Mouse (Mus musculus): ENCODE data around the gene Cpsf2.
A peak's percentile ranks its signal among the peaks of the same experiment; 100 is the strongest.
"Not testable (repeated sequence)": the region's sequence is repeated elsewhere in the genome, so short reads cannot be mapped to it uniquely, and the experiment has no call there.

Cpsf2 gene

DNA sequence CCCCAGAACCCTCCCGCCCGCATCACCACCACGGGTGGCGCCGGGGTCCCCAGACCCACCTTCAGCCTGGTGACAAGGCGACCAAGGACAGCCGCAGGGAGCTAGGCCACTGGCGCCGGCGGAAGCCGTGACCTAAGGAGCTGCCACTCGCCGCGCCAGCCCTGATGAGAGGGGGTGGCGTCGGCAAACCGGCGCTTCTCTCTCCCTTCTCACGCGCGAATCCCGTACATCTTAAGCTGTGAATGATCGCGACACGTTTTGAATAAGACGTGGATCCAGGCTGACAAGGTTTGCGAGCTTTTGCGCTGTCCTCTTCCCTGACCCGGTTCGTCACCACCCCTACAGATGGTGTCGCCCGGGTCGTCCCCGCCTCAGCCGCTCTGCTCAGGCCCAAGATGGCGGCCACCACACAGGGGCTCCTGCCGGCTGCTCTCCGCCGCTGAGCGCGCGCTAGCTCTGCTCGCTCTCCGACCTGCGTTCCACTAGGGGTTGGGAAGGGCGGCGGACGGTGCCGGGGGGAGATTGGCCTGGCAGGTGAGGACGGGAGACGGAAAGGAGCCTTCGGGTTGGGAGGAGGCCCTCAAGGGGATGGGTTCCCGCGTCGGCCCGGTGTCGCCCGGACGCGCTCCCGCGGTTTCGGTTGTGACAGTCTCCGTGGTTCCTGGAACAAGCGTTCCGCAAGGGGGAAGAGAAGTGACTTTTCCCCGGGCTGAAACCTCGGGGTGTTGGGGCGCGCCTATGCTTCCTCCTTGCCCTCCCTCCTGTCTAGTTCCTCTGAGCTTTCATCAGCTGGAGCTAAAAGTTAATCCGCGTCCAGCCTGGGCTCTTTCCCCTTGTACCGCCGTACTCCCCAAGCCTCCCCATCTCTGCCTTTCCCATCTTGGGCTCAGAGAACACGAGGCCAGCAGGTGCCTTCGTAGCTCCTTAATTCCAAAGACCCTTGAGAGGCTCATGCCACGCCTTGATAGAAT is at the start of gene Cpsf2:
Gene Cpsf2 (plus strand): TSS at position 388 of the 971 bp plus-strand sequence.
- DNase-seq (ENCODE audit: low read depth) = peak; percentile 92

DNA sequence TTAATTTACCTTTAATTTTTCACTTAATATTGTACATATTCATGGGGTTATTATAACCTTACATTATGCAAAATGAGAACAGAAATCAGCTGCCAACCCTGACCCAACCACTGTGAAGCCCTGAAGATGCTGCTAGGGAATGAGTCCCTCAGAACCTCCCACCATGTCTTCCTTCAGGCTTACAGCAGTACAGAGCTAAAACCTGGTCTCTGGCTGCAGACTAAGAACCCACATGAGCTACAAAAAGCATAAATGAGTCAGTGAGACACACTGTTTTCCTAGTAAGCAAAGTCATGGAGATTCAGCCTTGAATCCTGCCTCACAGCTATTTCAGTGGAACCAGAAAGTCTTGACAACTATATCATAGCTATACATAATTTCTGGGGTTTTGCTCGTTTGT is 47.4 kb upstream of the Cpsf2 start:
- DNase-seq (ENCODE audit: low read depth) = no peak

DNA sequence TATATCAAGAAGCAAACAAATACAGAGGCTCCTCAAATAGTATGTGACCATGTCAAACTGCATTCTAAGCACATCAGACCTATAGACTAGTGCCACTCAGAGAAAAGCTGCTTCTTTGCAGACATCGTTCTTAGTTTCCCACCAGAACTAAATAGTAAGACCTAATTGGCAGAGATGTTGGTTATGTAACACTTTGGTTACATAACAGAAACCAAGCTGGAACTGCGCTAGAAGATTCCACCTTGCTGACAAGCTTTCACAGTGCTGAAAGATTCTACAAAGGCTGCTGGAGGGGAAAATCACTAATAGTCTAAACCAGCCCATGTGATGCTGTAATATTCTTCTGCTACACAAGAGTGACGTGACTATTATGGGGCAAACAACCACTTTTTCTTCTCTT is 40.6 kb upstream of the Cpsf2 start:
- no peak for DNase-seq (ENCODE audit: low read depth)

DNA sequence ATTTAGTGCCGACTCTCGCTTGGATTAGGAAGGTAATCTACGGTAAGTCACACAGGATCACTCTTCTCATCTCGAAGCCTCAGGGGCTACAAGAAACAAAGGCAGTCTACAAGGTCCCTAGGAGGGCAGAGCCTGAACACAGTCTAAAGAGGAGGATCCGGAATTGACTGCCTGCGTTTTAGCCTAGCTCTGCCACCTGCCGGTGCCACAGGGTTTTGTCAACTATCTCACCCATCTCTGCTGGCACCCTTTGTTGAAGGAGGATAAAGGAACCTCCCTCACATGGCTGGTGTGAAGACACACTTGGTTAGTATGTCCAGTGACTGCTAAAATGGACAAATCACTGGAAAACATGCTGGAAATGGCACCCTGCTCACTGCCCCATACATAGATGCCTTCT is 38.2 kb upstream of the Cpsf2 start:
- DNase-seq (ENCODE audit: low read depth) = no peak

DNA sequence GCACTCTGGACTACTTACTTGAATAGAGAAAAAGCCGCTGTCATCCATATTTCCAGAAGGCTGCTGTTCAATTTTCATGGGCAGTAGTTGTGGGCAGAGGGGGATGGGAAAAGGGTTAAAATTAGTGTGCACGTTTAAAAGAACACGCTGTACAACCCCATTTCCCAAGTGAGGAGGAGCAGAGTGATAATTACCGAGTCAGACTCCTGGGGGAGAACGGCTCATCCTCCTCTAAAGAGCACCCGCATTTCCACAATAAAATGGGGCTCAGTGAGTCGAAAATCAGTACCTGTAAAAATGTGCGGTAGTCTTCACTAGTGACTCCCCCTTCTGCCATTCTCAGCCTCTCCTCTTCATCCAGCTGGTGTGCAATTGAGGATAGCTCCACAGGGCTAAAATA is 27.8 kb upstream of the Cpsf2 start:
- DNase-seq (ENCODE audit: low read depth) = no peak

DNA sequence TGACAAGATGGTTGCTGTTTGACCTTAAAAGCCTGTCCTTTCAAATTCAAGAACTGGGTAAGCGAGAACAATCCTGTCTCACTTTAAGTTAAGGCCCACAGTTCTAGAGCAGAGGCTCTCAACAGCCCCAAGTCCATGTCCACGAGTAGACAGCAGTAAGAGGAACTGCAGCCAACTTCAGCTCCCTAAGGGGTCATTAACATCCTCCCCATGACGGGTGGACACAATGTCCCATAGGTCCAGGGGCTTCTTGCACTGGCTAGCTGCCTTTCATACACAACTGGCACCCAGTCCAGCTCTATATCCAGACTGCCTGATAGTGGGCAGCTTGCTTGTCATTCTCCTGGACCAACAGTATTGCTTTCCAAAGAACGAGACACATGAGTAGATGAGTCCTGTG is 27.0 kb upstream of the Cpsf2 start:
- DNase-seq (ENCODE audit: low read depth) = no peak

DNA sequence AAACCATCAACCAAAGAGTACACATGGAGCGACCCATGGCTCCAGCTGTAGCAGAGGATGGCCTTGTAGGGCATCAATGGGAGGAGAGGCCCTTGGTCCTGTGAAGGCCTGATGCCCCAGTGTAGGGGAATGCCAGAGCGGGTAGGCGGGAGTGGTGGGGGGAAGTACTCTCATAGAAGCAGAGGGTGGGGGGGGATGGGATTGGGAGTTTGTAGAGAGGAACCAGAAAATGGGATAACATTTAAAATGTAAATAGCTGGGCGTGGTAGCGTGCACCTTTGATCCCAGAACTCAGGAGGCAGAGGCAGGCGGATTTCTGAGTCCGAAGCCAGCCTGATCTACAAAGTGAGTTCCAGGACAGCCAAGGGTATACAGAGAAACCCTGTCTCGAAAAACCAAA is 20.0 kb upstream of the Cpsf2 start:
- DNase-seq (ENCODE audit: low read depth) = not testable (repeated sequence)

DNA sequence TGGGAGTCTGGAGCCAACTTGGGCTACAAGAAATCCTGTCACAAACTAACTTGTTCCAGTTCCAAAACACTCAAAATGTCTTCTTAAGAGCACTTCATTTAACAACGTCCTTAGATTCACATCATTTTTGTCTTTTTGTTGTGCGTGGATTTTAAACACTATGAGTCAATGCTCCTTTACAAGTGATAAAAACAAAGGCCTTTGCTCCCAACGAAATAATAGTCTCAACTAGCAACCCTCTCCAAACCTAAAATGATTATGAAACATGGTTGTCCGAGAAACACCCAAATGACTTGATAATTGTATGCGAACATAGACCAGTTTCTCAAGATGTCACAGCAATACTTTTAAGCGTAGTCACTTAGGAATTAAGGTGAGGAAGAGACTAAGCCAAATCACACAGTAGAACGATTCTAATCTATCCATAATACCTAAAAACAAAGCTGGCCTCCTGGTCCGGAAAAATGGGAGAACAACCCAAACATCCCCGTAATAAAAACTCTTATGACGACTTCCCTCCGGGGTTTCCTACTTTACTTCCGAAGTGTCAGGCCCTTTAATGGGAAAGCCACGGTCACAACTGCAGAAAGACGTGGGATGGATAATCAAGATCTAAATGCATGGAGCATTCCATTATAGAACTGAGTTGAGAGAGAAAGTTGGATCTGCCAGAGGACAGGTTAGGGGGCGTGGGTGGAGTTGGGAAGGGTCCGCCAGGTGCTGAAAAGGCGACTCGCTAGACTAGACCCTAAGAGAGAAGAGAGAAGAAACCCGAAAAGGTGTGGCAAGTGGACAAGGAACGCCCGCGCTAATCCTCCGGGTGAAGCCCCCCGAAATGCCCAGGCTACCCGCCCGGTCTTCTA is 18.5 kb upstream of the Cpsf2 start:
- DNase-seq (ENCODE audit: low read depth) = no peak

DNA sequence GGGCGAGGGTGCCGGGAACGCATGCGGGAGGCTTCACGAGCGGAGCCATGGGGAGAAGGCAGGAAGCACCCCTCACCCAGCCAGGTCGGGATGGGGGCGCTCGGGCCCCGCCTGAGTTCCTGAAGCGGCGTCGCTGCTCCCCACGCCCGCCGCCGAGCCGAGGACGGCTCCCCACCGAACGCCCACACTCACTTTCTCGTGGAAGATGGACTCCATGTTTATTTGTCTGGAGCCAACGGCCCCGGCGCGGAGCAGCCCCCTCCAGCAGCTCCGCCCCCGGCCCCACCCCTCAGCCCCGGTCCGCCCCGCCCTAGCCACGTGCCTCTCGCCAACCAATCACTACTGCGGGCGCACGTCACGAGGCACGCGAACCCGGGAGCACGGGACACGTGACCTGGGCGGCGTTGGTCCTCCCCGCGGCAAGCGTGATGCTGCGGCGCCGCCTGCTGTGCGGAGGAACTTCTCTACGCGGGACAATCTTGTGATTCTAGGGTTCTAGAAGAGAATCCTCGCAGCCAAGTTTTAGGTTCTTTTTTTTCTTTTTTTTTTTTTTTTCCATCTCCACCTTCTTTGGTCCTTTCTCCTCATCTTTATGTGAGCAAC is 17.7 kb upstream of the Cpsf2 start, which contains the start of gene Atxn3:
Gene Atxn3 (minus strand): TSS at position 305 of the 603 bp plus-strand sequence.
- DNase-seq (ENCODE audit: low read depth) = peak; percentile 97

DNA sequence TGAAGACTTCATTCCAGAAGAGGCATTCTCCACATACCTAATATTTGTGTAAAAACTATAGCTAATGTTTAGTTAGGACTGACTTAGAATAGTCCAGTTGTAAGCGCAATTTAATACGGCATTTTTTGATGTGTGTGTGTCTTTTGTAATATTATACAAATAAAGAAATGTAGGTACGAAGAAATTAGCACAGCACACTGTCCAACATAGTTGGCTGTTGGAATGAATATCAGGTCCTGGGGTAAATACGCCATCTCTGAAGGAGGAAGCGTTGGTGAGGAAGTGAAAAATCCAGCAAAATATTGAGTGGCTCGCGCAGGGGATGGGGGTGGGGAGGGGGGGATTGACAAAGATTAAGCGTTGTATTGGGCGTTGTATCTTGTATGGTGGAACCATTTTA is 17.2 kb upstream of the Cpsf2 start:
- no peak for DNase-seq (ENCODE audit: low read depth)

DNA sequence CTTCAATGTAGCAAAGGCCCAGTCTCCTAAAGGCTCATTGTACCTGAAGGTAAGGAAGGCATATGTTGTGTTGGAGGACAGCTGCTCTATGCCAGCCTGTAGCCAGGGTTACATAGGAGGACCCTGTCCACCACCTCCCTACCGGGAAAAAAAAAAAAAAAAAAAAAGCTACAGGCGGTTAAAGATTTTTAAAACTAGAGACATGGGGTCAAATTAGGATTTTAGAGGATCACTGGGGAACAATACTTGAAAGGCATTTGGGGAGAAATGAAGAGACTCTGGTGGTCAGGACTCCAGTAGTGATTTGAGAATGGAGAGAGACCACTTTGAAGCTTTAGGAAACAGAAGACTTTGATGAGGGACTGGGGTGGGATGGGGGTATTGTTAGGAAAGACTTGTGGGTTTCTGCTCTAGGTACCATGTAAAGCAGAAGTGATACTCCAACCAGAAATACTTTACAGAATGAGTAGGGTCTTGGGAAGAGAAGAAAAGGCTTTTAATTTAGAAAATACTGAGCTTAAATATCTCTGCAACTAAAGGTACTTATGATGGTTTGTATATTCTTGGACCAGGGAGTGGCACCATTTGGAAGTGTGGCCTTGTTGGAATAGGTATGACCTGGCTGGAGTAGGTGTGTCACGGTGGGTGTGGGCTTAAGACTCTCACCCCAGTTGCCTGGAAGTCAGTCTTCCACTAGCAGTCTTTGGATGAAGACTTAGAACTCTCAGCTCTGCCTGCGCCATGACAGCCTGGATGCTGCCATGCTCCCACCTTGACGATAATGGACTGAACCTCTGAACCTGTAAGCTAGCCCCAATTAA is 16.6 kb upstream of the Cpsf2 start:
- DNase-seq (ENCODE audit: low read depth) = not testable (repeated sequence)

DNA sequence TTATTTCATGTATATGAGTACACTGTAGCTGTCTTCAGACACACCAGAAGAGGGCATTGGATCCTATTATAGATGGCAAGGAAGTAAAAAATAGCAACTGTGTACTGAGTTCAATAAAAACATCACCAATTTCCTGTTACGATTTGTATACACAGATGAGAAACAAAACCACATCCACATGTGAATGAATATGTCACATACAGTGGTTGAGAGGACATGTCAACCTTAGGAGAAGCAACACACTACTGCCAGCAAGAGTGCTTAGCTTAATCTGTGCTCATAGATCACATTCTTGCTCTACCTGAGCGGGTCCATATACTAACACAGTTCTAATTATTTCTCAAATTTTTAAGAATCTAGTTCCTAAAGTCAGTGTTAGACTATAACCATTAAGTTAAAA is 4.5 kb upstream of the Cpsf2 start:
- peak; percentile 53 for DNase-seq (ENCODE audit: low read depth)

DNA sequence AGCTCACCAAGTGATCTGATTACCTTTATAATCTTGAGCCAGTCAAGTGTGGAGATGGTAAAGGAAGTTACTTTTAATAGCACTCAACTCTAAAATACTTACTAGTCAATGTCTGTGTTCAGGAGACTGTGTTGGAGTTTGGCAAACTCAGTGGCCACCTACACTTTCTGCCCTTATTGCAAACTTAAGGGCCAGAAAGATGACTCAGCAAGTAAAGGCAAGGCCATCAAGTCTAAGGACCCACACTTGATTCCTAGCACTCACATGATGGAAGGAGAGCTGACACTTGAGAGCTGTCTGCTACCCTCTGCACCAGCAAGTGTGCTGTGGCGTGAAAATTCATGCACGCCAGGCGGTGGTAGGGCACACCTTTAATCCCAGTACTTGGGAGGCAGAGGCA is 3.6 kb upstream of the Cpsf2 start:
- DNase-seq (ENCODE audit: low read depth) = no peak

DNA sequence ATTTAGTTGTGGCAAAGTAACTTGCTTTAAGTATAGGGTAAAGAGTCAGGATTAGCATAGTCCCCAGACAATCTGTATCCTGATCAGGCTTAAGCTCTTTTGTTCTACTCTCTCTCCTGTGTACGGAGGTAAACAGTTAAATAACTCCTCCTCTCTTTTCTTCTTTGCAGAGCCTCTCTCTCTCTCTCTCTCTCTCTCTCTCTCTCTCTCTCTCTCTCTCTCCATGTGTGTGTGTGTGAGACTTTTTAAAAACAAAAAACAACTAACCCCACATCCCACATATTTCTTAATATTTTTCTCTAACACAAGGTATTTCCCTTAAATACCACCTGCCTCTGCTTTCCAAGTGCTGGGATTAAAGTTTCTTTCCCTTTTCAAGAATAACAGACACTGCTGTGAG is 1.2 kb upstream of the Cpsf2 start:
- peak; percentile 48 for DNase-seq (ENCODE audit: low read depth)

DNA sequence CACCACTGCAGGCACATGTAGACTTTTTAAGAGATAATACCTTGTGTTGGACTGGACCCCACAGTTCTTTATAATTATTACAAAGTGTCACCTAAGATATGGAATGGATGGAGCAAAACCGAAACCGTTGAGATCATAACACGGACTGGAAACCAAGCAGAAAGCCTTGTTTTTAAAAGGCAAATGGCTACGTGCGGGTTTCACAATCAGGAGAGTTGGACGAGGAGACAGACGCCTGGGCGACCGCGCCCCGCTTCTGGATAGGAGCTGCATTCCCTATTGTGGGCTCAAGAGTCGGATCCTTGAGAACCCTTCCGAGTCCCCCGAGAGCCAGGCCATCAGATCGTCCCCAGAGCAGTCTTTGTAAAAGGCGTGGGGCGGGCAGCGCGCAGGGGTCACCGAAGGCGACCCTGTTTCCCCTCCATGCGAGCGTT is 604 bp upstream of the Cpsf2 start:
- no peak for DNase-seq (ENCODE audit: low read depth)

DNA sequence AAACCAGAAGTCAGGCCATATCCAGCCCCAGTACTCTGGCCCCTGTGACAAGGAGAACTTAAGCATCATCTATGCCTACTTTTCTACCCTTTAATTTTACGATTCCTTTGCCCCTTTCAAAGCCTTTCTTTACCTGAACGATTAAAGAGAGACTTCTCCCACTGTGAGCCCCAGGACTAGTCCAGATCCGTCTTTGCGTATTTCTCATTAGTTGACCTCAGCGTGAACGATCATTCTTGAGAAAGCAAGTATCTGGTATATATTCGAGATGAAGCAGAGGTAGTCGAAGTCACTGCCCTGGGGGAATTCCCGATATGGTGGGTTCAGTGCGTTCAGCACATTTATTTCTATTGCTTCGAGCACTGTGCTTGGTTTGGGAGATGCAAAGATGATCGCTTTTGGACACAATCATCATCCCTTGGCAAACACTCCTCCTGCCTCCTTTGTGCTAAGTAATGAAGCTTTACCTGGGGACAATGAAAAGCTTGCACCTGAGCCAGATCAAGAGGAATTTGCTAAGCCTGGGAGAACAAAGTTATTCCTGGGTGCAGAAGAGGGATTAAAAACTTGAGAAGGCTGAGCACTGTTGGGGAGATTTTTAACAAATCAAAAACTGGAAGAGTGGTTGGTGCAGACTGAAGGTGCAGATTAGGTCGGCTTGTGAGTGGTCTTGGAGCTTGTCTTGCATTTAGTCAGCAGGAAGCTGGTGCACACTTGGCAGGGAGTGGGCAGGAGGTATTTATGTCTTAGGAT is 1.0 kb downstream of the Cpsf2 start:
- DNase-seq (ENCODE audit: low read depth) = peak; percentile 75

DNA sequence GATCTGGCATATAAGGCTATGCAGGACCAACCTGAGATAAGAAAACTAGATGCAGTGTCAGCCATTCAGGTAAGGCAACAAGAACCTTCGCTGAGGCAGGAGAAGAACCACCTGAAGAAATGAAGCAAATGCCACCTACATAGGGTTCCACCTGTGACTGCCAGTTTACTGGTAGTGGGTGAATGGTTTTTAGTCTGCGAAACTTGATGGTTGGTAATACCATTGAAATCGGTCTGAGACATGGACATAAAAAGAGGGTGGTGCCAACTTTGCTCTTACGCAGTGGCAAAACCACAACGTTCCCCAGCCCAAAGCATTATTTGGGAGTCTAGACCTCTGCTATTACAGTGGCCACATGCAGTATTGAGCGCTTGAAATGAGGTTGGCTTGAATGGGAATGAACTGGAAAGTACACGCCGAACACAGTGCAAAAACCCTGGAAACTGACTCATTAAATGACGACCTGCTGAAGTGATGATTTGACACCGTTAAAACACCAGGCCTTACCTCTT is 1.7 kb downstream of the Cpsf2 start:
- no peak for DNase-seq (ENCODE audit: low read depth)

DNA sequence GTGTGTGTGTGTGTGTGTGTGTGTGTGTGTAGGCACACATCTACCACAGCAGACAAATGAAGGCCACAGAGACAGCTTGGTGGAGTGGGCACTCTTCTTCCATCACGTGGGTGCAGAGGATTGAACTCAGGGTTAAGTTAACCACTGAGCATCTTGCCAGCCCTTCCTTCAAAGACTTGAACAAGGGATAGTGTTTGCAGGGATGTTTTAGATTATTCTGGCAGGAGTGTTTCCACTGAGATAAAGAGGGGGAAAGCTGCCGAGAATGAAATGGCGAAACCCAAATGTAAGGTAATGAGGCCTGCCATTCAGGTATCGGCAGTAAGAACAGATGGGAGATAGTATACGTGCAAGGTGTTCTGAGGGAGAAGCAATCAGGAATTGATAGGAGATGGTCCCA is 2.4 kb downstream of the Cpsf2 start:
- peak; percentile 21 for DNase-seq (ENCODE audit: low read depth)

DNA sequence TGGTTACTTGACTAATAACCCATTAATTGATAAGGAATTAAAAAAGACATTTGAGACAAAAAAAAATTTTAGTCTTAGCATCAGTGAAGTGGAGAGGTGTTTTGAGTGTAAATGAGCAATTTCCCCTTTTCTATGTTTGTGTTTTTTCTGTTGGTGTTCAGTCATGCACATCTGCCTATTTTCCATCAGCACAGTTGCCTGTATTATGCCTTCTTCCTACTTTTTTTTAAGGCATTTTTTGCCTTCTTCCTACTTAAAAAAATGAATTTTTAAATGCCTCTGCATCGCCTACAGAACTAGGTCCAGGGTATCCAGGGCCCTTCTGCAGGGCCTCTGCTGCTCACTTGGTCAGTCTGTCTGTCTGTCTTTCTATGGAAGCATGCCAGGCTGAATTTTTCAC is 2.8 kb downstream of the Cpsf2 start:
- DNase-seq (ENCODE audit: low read depth) = no peak

DNA sequence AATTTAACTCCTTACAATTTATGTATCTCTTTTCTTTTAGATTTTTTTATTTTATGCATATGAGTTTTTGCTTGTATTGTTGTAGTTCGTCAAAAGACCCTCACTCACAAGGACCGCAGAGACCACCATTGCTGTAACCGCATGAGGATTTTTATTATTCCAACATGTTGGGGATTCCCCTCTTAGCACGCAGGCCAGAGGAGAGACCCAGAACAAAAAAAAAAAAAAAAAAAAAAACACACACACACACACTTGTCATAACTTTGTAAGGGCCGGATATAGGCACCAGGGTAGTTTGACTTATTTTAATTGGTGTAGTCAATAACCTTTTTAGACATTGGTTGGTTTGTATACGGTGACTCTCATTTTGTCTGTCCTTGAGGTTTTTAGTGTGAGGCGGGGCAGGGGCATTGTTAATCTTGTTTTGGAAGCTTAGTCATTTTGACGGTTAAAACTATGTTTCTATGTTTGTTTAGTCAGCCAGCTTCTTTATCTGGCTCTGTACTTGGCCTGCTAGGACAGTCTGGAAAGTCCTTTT is 3.5 kb downstream of the Cpsf2 start:
- peak; percentile 77 for DNase-seq (ENCODE audit: low read depth)
